Mouse (Mus musculus) stomach, embryonic 15.5 days (tissue): ENCODE measurements around the gene Tm9sf1. TPM values are rescaled to one million over a fixed set of nuclear protein-coding genes. Genes with fewer than 3 reads are reported as not detected.

Experiments
- ATAC-seq: fragments of 200-750 bp; cut with Nextera tagmentation; 2 replicates; pipeline ENCODE4 v1.8.0; 2017; ENCODE audit warnings: low read depth, moderate number of reproducible peaks, moderate TSS enrichment; ENCODE audit not compliant: insufficient read depth, low FRiP score
- H3K27ac ChIP-seq: fragments of 300-500 bp; sonication (generic); 2 replicates; pipeline ENCODE4 v1.5.1; 2015; ENCODE audit warnings: mild to moderate bottlenecking, inconsistent platforms
- H3K27me3 ChIP-seq: fragments of 300-500 bp; sonication (generic); replicated peaks from 2 replicates; pipeline ENCODE4 v1.6.1; 2015; ENCODE audit warnings: inconsistent platforms
- H3K36me3 ChIP-seq: fragments of 300-500 bp; sonication (generic); 2 replicates; pipeline ENCODE4 v1.6.1; 2015; ENCODE audit warnings: inconsistent platforms
- H3K4me1 ChIP-seq: fragments of 300-500 bp; sonication (generic); 2 replicates; pipeline ENCODE4 v1.6.1; 2015; ENCODE audit warnings: inconsistent platforms
- H3K4me2 ChIP-seq: fragments of 300-500 bp; sonication (generic); 2 replicates; pipeline ENCODE4 v1.6.1; 2015; ENCODE audit warnings: mild to moderate bottlenecking, inconsistent platforms
- H3K4me3 ChIP-seq: fragments of 300-500 bp; sonication (generic); replicated peaks from 2 replicates; pipeline ENCODE4 v1.5.1; 2015; ENCODE audit warnings: inconsistent platforms
- H3K9ac ChIP-seq: fragments of 300-500 bp; sonication (generic); 2 replicates; pipeline ENCODE4 v1.6.1; 2015; ENCODE audit warnings: inconsistent platforms
- H3K9me3 ChIP-seq: fragments of 300-500 bp; sonication (generic); 2 replicates; pipeline ENCODE4 v1.6.1; 2016; ENCODE audit warnings: inconsistent platforms
- WGBS: fragments of 180-500 bp; shearing (Covaris S2); methylation state at CpG from one replicate; pipeline ENCODE4 v1.1.7; 2015; 5-methylcytosine and 5-hydroxymethylcytosine counted together
- polyA plus RNA-seq: library from polyadenylated mRNA; unstranded; fragments of >200 nt; fragmentation: Nextera tagmentation; extraction: Ambion mirVana; gene quantifications from 2 replicates; pipeline ENCODE4 v1.2.1, GENCODE M21; 2015

Gene Tm9sf1
- polyA plus RNA-seq, 1 experiment from 2014 or later: 123 TPM

DNA sequence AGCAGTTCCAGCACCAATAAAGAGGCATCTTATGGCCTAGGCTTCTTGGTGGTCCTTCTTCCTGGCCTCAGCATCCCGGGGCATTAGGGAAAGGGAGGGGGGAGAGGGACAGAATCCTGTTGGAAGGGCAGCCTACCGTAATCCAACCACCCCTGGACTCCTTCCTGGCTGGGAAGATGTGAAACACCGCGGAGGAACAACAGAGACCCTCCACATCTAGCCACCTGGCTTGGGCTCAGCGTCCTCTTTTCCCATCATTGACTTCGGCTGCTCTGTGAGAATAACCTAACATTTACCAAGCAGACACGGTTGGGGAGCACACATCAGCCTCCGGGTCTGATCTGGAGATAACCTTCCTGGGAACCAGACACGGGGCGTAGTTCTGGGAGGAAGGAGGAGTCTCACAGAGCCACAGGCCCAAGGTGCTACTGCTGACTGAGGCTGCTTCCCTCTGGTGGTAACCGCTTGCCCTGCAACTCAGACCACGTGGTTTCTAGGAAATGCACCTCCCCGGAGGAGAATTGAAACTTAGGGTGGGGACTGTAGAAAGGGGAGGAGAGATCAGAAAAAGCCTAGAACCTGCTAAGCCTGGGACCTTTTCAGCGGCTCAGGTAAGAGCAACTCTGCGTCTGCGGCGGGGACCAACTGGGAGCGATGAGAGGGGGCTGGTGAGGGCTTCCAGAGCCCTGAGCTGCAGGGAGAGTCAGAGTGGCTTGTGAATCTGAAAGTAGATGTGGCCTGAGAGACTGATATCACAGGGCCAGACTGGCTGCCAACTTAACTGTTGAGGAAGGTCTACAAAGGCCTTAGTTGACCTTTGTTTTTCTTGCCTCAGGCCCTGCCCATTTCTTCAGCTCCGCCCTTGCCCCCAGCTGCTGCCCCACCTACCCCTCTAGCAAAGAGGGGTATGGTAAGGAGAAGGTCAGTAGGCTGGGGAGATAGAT, 39.7 kb downstream of the Tm9sf1 start:
- WGBS: 10% methylated on average over 19 of the region's 19 CpGs
- H3K9ac ChIP-seq: peak overlapping the region; percentile 18; the same call in 1 of the 2 replicates
- no peaks in the 10 kb centered on the region for H3K9me3 ChIP-seq
- H3K4me3 ChIP-seq: peak overlapping the region; percentile 45
- ATAC-seq: peak; percentile 95
- H3K27me3 ChIP-seq: no peaks in the 10 kb centered on the region
- H3K4me1 ChIP-seq: peaks cover 10% of the 10 kb centered on the region
- H3K36me3 ChIP-seq: peaks cover 52% of the 10 kb centered on the region
- peak overlapping the region; percentile 59 for H3K4me2 ChIP-seq
- H3K27ac ChIP-seq: peak overlapping the region; percentile 85

- H3K4me3 ChIP-seq: peak within 1 kb of the TSS; percentile 45
- ATAC-seq: no peak
- no peaks in the 10 kb centered on the region for H3K9me3 ChIP-seq
- 86% methylated on average over 7 of the region's 7 CpGs for WGBS
- peak within 1 kb of the TSS; percentile 59 for H3K4me2 ChIP-seq
- peak within 1 kb of the TSS; percentile 18; the same call in 1 of the 2 replicates for H3K9ac ChIP-seq
- peaks cover 10% of the 10 kb centered on the region for H3K4me1 ChIP-seq
- no peaks in the 10 kb centered on the region for H3K27me3 ChIP-seq
- peak within 1 kb of the TSS; percentile 85 for H3K27ac ChIP-seq
- H3K36me3 ChIP-seq: peaks cover 51% of the 10 kb centered on the region
Measured at GRCm38 (mm10) chr14:55603271-55603632, 40.4 kb downstream of the Tm9sf1 start, which contains the start of gene Irf9. Gene Irf9 (plus strand): TSS chr14:55603571.

- Histone ChIP-seq H3K27me3 (no peaks in the 10 kb centered on the region), H3K36me3 (peaks cover 62% of the 10 kb centered on the region), H3K4me3 (no peak overlapping the region), H3K9me3 (no peaks in the 10 kb centered on the region), H3K9ac (no peak overlapping the region), H3K27ac (no peak overlapping the region), H3K4me2 (no peak overlapping the region), H3K4me1 (peaks cover 5% of the 10 kb centered on the region; the same call in 1 of the 2 replicates)
- no peak for ATAC-seq
- 92% methylated on average over 21 of the region's 21 CpGs for WGBS
Measured at GRCm38 (mm10) chr14:55598521-55599390, 44.9 kb downstream of the Tm9sf1 start.

GRCm38 (mm10) chr14:55596036-55596690, 47.4 kb downstream of the Tm9sf1 start:
- no peaks in the 10 kb centered on the region for H3K9me3 ChIP-seq
- H3K9ac ChIP-seq: no peak overlapping the region
- no peak overlapping the region for H3K27ac ChIP-seq
- H3K4me1 ChIP-seq: 0 out of 2 replicates have a peak, but pooled peaks cover 9% of the 10 kb centered on the region
- H3K4me3 ChIP-seq: no peak overlapping the region
- ATAC-seq: no peak
- peaks cover 52% of the 10 kb centered on the region for H3K36me3 ChIP-seq
- H3K27me3 ChIP-seq: no peaks in the 10 kb centered on the region
- no peak overlapping the region for H3K4me2 ChIP-seq
- 79% methylated on average over 13 of the region's 13 CpGs for WGBS

- Histone ChIP-seq H3K9me3 (no peaks in the 10 kb centered on the region), H3K9ac (peak overlapping the region; percentile 77), H3K27ac (peak overlapping the region; percentile 99), H3K36me3 (peaks cover 26% of the 10 kb centered on the region), H3K27me3 (no peaks in the 10 kb centered on the region), H3K4me3 (peak overlapping the region; percentile 81), H3K4me2 (peak overlapping the region; percentile 91), H3K4me1 (peaks cover 17% of the 10 kb centered on the region)
- no peak for ATAC-seq
- 4% methylated on average over 16 of the region's 16 CpGs for WGBS
Measured at GRCm38 (mm10) chr14:55592226-55592625, 51.4 kb downstream of the Tm9sf1 start.

DNA sequence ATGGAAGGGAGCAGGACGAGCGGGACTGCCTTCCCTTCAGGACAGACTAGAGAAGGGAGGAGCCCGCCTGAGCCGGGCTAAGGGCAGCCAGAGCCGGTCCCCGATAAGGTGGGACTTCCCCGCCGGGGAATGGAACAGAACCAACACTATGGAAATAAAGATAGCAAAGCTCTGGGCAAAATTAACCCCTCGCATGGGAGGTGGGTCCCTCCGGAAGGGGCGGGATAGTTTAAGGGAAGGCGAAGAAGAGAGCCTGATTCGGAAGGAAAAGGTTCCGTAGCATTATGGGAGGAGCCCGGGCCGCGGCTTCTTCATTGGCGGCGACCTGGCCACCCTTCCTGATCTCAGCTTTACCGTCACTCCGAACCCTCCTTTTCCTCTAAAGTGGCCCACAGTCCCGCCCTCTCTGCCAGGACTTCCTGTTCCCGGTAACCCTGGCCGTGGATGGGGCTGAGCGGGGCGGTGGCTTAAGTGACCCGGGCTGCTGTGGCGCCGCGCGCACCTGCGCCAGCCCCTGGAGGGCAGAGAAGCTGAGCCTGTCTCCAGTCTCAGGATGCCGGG, 52.2 kb downstream of the Tm9sf1 start, which contains the start of gene Rnf31:
Gene Rnf31 (plus strand): TSS at position 378 of the 561 bp plus-strand sequence.
- H3K4me2 ChIP-seq: peak within 1 kb of the TSS; percentile 91
- H3K4me3 ChIP-seq: peak within 1 kb of the TSS; percentile 81
- H3K36me3 ChIP-seq: peaks cover 19% of the 10 kb centered on the region
- peak within 1 kb of the TSS; percentile 77 for H3K9ac ChIP-seq
- no peaks in the 10 kb centered on the region for H3K9me3 ChIP-seq
- peaks cover 17% of the 10 kb centered on the region for H3K4me1 ChIP-seq
- H3K27ac ChIP-seq: peak within 1 kb of the TSS; percentile 99
- under 1% methylated on average over 33 of the region's 33 CpGs for WGBS
- H3K27me3 ChIP-seq: no peaks in the 10 kb centered on the region
- ATAC-seq: peak; percentile 90

- Histone ChIP-seq H3K9ac (peak within 1 kb of the TSS; percentile 77), H3K27ac (peak within 1 kb of the TSS; percentile 99), H3K4me1 (peaks cover 17% of the 10 kb centered on the region), H3K9me3 (no peaks in the 10 kb centered on the region), H3K4me2 (peak within 1 kb of the TSS; percentile 91), H3K36me3 (peaks cover 13% of the 10 kb centered on the region), H3K27me3 (no peaks in the 10 kb centered on the region), H3K4me3 (peak within 1 kb of the TSS; percentile 81)
- under 1% methylated on average over 22 of the region's 22 CpGs for WGBS
- peak; percentile 96 for ATAC-seq
Measured at GRCm38 (mm10) chr14:55590748-55591330, 52.8 kb downstream of the Tm9sf1 start, which contains the start of gene Psme2. Gene Psme2 (minus strand): TSS chr14:55591113.

DNA sequence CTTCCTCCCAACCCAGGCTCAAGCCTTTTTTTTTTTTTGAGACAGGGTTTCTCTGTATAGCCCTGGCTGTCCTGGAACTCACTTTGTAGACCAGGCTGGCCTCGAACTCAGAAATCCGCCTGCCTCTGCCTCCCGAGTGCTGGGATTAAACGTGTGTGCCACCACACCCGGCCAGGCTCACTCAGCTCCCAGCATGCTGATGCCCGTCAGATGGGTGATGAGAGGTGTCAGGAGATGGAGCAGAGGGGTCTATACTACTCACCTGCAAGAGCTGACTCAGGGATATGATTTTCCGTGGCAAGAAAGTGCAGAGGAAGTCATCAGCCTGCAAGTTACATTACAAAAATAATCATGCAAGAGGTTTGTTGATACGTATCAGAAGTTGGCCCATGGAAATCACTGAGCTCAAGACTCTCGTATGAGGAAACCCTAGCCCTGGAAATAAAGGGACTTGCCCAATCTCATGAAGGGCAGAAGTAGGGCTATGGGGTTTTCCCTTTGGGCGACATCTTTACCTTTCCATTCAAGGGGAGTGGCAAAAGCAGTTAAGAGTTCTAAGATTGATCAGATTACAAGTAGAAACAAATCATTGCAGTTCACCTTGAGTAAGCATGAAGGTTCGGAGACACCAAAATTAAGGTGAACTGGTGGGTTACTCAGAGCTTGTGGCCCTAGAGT, 53.7 kb downstream of the Tm9sf1 start:
- Histone ChIP-seq H3K4me1 (peaks cover 22% of the 10 kb centered on the region), H3K27me3 (no peaks in the 10 kb centered on the region), H3K27ac (peak overlapping the region; percentile 99; the same call in 1 of the 2 replicates), H3K9me3 (no peaks in the 10 kb centered on the region), H3K4me3 (peak overlapping the region; percentile 81), H3K9ac (0 out of 2 replicates have a peak overlapping the region, but pooled peaks have one; percentile 37), H3K4me2 (peak overlapping the region; percentile 91), H3K36me3 (peaks cover 4% of the 10 kb centered on the region)
- WGBS: 75% methylated on average over 11 of the region's 11 CpGs
- no peak for ATAC-seq

GRCm38 (mm10) chr14:55589271-55589670, 54.3 kb downstream of the Tm9sf1 start:
- WGBS: 91% methylated on average over 5 of the region's 5 CpGs
- no peaks in the 10 kb centered on the region for H3K9me3 ChIP-seq
- no peaks in the 10 kb centered on the region; the same call in 1 of the 2 replicates for H3K36me3 ChIP-seq
- ATAC-seq: no peak
- no peak overlapping the region for H3K4me2 ChIP-seq
- peaks cover 27% of the 10 kb centered on the region for H3K4me1 ChIP-seq
- H3K4me3 ChIP-seq: no peak overlapping the region
- H3K27me3 ChIP-seq: no peaks in the 10 kb centered on the region
- no peak overlapping the region for H3K27ac ChIP-seq
- no peak overlapping the region for H3K9ac ChIP-seq

DNA sequence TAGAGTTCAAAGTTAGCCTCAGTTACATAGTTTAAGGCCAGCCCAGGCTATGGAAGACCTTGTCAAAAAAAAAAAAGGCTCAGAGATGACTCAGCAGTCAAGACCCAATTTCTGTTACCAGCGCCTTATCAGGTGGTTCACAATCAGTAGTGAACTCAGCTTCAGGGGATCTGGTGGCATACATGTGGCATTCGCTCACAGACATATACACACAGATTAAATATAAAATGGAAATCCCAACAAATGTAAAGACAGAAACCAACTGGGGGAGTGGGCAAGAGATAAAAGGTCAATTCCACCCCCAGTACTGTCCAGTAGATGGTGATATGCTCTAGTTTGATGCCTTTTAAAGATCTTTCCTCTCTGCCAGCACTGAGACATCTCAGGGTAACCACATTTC, 57.5 kb downstream of the Tm9sf1 start:
- no peak overlapping the region for H3K9ac ChIP-seq
- H3K27ac ChIP-seq: 0 out of 2 replicates have a peak overlapping the region, but pooled peaks have one; percentile 54
- no peaks in the 10 kb centered on the region for H3K27me3 ChIP-seq
- no peak overlapping the region for H3K4me2 ChIP-seq
- no peaks in the 10 kb centered on the region for H3K9me3 ChIP-seq
- WGBS: 80% methylated on average over 2 of the region's 2 CpGs
- no peak overlapping the region for H3K4me3 ChIP-seq
- H3K36me3 ChIP-seq: peaks cover 5% of the 10 kb centered on the region; the same call in 1 of the 2 replicates
- H3K4me1 ChIP-seq: peaks cover 18% of the 10 kb centered on the region
- no peak for ATAC-seq
